Mouse (Mus musculus): ENCODE results near the gene Crtap.

Gene Crtap

DNA sequence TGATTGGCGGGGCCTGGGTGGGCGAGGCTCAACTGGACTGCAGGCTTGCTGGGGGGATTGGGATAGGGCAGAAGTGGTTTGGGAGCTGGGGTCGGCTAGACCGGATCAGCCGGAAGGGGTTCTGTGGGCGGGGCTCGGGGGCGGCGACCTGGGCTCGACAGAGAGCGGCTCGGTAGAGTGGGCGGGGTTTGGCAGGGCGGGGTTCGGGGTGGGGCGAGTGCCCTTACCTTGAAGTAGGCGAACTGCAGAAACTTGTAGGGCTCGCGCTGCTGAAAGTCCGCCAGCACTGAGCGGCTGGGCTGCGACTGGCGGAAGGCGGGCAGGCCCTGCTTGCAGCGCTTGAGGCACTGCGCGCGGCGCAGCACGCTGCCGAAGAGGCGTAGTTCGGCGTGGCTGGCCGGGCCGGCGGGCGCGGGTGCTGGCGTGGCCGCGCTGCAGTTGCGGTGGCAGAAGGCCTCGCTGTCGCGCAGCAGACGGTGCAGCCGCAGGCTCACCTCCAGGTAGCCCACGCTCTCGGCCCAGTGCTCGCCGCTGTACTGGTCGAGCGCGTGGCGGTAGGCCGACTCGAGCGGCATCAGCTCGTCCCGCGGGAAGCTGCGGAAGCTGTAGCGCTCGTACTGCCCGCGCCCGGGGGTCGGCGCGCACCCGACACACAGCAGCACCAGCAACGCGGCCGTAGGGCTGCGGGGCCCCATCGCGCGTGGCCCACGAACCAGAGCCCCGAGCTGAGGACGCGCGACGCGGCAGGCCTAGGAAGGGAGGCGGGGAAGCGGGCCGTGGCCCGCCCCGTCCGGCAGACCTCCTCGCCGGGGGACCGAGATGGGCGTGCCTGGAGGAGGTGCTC is at the start of gene Crtap:
Crtap (minus strand) TSS at position 771 of the 844 bp plus-strand sequence.
- DNase-seq (ENCODE audit: low read depth): peak; percentile 75

DNA sequence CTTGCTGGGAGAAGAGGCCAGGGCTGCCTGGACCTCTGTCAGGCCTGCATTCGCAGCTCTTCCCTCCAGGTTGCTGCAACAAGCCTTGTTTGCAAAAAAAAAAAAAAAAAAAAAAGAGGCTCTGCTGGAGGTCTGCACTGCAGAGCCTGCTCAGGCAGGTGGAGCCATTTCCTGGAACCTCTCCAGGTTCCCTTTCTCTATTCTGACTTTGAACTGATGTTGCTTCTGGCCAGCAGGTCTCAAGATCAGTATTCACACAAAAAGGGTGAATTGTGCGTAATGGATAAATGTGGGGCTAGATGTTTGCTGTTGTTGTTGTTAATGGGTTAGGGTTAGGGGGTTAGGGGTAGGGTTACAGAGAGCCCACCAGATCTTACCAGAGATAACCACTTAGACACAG is 45.2 kb upstream of the Crtap start:
- DNase-seq (ENCODE audit: low read depth): peak; percentile 29

DNA sequence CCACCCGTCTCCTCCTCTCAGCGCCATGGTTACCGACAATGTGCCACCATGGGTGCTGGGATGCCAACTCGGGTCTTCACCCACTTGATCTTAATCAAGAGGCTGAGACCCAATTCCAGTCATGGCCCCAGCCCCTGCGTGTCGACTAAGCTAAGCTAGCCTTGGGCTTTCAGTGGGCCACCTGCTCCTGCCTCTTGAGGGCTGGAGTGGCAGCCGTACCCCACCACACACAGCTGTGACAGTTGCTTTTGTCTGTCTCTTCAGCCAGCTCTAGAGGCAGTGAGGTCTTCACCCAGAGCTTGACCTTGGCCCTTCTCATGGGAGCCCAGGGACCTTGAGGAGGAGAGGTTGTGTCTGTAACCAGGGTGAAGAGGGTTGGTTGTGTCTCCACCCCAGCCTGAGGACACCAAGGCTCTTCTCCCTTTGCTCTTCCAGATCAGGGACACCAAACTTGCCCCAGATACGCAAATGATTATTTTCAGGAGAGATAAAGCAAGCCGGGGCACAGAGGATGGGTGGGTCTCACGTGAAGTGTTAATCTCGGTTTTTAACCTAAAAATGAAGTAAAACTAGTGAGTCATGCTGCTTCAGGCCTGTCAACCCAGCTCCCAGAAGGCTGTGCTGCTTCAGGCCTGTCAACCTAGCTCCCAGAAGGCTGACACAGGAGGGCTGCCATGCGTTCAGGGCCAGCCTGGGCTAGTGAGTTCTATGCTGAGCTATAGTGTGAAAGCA is 37.8 kb upstream of the Crtap start:
- DNase-seq (ENCODE audit: low read depth): no peak

DNA sequence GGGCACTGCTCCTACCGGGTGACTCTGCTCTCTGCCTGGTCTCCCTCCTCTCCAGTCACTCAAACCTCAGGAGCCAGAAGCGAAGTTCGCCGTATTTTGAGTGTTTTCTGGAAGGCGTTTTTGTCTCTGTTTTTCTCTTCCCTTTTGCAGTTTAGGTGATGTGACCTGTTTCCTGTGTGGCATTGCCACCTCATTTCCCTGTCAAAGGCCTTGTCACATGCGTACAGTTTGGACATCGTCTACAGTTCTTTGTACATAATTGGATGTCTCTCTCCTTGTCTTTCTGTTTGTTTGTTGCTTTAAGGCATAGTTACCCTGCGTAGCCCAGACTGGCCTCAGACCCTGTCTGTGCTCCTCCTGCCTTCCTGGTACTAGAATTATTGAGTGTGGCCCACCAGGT is 37.0 kb upstream of the Crtap start:
- DNase-seq (ENCODE audit: low read depth): no peak

DNA sequence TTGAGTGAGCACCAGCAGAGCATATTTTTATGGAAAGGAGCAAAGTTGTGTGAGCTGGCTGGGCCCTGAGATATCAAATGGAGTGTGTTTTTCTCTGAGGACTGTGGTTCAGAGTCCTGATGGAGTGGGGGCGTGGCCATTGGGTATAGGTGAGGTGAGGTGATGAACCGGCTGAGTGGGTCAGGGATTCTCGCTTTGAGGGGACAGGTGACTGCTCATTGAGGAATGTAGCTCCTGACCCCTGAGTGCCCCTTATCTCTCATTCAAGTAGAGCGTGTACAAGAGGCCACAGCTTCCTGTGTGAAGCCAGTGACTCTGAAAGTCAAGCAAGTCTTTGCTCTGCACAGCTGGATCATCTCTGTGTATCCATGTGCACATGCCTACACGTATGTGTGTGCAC is 35.7 kb upstream of the Crtap start:
- DNase-seq (ENCODE audit: low read depth): no peak

DNA sequence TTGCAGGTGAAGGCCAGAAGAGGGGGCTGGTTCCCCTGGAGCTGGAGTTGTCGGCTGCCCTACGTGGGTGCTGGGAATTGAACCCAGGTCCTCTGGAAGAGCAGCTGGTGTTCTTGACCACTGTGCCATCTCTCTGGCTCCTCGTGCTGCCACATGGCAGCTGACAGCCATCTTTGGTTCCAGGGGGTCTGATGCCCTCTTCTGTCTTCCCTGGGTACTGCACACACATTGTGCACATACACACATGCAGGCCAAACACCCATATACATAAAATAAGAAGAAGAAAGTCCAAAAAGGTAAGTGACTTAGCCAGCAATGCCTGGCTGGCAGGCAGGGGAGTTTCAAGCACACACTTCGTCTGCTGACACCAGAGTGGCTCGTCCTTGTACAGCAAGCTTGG is 35.1 kb upstream of the Crtap start:
- DNase-seq (ENCODE audit: low read depth): no peak

DNA sequence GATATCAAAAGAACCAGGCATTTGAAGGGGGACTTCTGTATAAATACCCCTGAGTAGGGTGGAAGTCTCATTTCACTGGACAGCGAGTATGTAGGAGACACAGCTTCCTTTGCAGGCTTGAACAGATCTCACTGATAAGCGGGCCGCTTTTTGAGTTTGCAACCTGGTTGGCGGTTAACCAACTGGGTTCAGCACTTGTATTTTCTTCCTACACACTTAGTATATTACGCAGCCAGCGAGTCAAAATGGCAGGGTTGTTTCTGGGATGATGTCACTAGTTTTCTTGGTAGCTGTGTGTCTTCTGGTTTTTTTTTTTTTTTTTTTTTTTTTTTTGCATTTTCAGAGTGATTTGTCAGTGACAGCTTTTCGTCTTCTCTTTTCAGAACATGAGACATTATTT is 31.3 kb upstream of the Crtap start:
- no peak for DNase-seq (ENCODE audit: low read depth)

DNA sequence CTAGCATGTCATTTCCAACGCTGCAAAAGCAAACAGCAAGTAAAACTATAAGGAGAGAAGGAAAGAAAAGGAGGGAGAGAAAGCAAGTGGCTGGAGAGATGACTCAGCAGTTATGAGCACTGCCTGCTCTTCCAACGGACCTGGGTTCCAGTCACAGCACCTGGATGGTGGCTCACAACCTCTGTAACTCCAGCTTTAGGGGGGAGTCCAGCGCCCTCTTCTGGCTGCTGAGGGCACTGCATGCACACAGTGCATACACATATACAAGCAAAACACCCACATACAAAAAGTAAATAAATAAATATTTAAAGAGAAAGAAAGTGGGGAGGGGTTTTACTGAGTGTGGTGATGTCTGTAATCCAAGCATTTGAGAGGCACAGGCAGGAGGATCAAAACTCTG is 30.6 kb upstream of the Crtap start:
- DNase-seq (ENCODE audit: low read depth): no peak

DNA sequence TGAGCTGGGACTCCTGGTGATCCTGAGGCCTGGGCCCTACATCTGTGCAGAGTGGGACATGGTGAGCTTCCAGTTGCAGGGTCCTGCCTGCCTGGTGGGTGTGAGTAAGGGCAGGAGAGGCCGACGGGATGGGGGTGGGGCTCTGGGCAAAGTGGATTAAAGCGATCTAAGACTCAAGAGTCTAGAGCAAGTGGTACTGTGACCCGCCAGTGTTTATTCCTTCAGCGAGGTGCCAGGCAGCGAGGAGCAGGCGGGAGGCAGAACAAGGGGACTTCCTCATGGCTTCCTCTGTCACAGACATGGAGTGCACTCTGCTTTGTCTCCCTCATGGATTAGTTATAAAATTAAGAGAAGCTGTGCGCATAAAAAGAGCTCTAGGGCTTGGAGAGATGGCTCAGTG is 30.0 kb upstream of the Crtap start:
- no peak for DNase-seq (ENCODE audit: low read depth)

DNA sequence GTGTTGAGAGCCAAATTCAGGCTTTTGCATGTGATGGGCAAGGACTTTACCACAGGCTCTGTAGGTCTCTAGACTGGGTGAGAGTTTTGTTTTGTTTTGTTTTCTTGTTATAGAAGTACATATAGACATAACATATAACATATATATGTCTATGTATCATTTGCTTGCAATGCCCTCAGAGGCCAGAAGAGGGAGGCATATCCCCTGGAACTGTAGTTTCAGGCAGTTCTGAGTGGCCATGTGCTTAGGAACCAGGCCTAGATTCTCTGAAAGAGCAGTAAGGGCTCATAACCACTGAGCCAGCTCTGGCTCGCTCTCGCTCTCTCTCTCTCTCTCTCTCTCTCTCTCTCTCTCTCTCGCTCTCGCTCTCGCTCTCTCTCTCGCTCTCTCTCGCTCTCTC is 27.7 kb upstream of the Crtap start:
- peak; percentile 63 for DNase-seq (ENCODE audit: low read depth)

DNA sequence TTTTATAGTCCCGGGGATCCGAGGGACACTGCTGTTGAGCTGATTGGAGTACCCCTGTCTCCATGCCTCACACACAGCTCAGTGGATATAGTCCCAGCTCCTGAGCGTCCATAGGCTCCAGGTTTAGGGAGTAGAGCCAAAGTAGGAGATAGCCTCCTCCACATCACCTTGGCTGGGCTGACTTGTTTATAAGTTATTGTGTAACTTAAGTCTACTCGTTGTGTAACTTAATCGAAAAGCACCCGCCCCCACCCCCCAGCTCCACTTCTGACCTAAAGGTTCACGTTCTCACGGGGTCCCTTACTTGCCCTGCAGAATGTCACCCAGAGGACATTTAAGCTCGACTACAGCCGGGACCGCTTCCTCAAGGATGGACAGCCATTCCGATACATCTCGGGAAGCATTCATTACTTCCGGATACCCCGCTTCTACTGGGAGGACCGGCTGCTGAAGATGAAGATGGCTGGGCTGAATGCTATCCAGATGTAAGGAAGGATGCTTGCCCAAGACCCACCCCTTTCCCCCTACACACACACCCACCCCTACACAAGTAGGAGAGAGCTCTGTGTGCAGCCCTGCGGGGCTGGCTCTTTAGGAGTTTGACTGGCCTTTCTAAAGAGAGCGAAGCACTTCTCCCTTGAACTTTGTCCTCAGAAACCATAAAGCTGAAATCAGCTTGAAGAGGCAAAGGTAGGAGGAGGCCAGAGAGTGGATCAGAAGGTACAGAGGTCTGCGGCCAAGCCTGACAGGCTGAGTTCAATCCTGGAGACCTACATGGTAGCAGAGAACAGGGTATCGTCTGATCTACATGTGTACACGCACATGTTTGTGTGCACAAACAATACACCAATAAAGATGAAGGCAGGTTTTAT is 26.4 kb upstream of the Crtap start:
- DNase-seq (ENCODE audit: low read depth): no peak

DNA sequence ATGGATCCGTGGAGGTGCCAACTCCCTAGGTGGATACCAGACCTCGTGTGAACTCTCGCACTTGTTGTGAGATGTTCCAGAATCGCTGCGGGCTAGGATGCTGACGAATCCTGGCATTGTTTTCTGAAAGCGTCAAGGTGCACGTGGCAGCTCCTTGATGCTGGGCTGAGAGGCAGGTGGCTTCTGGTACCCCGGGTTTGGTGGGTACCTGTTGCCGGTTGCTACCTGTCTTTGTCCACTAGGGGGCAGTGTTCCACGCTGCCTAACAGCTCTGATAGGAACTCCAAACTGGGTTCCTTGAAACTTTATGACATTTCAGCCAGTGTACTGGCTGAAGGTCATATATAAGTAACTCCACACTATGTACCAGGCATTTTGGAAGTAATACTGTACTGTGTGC is 25.2 kb upstream of the Crtap start:
- DNase-seq (ENCODE audit: low read depth): peak; percentile 81

DNA sequence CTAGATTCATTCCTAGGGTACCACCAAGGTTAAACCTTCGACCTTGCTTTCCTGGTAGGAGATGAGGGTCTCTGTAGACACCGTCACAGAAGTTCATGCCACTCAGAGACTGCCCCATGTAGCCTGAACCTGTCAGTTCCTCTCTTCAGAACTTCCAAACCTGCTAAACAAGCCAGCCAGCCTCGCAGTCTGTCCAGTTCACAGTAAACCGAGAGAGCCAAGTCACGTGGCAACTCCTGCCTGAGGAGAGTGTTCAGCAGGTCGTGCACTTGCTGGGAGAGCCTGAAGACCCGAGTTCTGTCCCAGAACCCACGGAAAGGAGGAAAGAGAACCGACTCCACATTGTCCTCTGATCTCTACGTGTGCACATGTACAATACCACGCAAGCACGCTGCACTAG is 23.4 kb upstream of the Crtap start:
- DNase-seq (ENCODE audit: low read depth): no peak

DNA sequence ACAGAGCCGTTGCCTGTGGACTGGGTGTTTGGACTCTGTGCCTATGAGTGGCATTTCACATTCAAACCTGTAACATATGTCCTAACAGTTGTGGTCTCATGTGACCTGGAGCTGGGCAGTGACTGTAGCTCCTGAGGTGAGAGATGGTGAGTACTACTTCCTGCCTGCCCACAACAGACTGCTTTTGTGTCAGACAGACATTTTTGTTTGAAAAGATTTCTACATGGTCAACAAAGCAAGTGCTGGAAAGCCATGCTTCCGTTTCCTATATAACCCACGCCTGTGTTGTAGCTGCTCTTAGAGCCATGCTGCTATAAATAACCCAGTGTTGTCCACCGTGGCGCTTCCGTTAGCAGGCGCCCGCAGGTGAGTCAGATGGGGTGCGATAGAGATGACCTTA is 21.9 kb upstream of the Crtap start:
- no peak for DNase-seq (ENCODE audit: low read depth)

DNA sequence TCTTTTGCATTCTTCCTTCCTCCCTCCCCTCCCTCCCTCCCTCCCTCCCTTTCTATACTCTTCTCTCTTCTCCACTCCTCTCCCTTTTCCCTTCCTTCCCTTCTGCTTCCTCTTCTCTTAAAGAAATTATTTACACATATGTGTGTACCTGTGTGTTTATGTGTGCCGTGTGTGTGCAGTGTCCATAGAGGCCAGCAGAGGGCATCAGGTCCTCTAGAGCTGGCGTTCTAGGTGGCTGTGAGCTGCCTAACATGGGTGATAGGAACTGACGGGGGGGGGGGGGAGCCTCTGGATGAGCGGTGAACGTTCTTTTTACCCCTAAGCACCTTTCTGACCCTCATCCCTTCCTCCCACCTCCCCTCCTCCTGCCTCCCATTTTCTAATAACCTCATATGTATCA is 20.8 kb upstream of the Crtap start:
- DNase-seq (ENCODE audit: low read depth): no peak

DNA sequence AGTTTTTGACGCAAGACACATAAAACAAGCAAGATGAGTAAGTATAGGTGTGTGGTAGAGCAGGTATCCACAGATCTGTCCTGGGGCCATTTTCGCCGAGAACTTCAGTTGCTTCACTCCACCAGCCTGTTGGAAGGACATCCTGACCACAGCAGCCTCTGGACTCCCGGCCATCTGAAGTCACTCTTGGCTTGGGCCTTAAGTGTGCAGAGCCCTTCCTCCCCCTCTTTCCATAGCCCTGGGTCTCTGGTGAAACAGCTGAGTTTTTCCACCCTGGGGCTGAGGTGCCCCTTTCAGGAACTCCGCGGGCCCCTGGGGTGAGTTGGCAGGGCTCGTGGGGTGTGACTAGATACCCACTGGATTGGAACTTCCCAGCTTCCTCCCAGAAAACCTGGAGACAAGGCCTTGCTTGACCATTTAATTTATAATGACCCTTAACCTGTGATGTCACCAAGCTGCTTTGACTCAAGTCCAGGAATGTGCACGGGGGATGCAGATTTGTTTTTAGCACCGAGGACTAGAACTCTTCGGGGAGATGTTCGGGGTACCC is 19.9 kb upstream of the Crtap start:
- DNase-seq (ENCODE audit: low read depth): no peak

DNA sequence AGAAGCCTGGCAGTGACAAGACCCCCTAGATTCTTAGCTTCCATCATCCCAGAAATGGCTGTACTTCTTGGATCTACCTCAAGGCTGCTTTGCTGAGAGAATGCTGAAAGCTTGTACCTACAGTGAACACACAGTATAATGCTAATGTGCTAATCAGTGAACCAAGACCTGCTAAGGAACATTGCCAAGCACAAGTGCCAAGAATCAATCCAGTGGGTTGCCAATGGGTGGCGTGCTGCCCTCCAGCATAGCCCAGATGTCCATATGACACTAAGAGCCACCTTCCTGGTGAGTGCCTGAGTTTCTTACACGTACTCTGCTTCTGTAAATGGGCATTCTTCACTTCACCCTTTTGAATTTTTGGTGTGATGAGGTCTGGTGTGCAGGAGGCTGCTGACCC is 17.2 kb upstream of the Crtap start:
- DNase-seq (ENCODE audit: low read depth): no peak

DNA sequence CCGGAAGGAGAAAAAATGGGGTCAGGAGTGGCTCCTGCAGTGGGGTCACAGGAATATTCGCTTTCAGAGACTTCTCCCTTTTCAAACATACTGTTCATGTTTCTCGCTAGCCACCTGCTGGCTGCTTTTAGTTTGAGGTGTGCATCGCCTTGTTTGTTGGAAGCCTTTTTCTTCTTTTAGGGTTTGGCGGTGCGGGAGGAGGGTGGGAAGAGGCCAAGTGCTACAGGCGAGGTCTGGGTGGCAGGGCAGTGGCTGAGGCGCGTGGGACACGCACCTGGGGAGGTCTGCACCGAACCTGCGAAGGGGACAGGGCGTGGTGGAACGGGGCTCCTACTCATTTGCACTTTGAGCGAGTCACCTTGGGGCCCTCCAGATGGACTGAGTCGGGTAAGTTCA is 11.2 kb upstream of the Crtap start:
- DNase-seq (ENCODE audit: low read depth): peak; percentile 63

DNA sequence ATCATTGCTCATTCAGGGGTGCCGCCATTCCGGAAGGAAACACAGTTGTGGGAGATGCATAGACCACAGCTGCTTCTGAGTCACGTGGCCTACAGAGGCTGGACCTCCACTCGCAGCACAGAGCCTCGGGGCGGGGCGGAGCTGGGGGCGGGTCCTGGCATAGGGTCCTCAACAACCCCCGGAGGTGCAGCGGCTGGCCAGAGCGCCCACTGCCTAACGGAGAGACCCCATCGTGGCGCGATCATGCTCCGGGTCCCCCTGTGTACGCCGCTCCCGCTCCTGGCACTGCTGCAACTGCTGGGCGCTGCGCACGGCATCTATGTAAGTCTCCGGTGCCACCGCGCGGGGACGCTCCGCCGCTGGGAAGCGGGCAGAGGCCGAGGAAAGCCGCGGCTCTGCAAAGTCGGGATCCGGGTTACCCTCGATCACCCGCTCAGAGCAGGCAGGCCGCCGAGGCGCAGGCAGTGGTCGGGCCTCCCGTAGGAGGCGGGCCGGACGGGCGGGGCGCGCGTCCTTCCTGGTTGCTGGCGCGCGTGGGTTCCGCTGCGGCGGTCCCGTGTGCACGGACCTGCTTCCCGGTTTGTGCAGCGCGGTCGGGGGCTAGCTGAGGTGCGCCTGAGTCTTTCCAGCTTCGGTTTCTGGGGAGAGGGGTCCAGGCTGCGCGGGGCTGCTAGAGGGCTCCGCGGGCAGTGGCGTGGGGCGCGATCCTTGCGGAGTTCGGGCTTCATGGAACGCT is 10.6 kb upstream of the Crtap start, which contains the start of the genes Glb1 and Tmppe:
Glb1 (plus strand) TSS at position 128 of the 736 bp plus-strand sequence.
Tmppe (plus strand) TSS at position 157 of the 736 bp plus-strand sequence.
- DNase-seq (ENCODE audit: low read depth): peak; percentile 91

DNA sequence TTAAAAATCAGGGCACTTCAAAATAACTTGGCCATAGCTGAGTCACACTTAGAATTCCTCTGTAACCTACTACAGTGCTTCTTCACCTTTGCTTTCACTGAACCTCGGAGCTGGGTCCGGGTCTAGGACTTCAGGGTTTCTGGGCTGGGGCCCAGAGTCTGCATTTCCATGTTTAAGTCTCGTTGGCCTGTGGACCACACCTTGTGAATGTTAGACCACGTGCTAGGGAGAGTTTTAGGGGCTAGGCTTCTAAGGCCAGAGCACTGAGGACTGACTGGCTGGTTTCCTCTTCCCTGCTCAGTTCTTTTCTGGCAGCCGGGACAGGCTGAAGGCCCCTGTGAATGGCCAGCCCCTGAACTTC is 10.1 kb upstream of the Crtap start:
- DNase-seq (ENCODE audit: low read depth): no peak

DNA sequence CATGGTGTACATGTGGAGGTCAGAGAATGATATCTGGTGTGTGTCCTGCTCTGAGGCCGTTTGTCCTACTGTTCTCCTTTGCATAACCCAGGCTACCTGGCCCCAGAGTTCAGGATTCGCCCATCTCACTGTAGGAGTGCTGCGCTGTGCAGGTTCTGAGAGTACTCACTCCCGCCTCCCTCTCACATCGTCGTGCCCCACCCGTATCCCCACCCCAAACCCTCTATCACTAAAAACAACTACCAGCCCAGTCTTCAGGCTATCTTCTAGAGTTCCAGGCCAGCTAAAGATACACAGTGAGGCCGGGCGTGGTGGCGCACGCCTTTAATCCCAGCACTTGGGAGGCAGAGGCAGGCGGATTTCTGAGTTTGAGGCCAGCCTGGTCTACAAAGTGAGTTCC is 9.2 kb upstream of the Crtap start:
- no peak for DNase-seq (ENCODE audit: low read depth)

DNA sequence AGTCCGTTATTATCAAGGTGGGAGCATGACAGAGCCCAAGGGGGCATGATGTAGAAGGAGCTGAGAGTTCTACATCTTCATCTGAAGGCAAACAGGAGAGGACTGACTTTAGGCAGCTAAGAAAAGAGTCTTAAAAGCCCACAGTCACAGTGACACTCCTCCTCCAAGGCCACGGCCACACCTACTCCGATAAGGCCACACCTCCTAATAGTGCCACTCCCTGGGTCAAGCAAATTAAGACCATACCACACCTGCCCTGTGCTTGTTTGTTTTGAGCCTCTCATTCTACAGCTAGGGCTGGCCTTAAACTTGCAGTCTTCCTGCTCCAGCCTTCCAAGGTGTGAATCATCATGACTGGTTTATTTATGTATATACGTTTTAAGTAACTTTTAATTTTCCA is 4.8 kb upstream of the Crtap start:
- no peak for DNase-seq (ENCODE audit: low read depth)
